Mouse (Mus musculus): ENCODE measurements around the gene Plvap. TPM values are rescaled to one million over a fixed set of nuclear protein-coding genes. Genes with fewer than 3 reads are reported as not detected.

Gene Plvap
- polyA plus RNA-seq, 1 experiment from 2014 or later: 6.8 TPM

GRCm38 (mm10) chr8:71550754-71551153, 39.2 kb upstream of the Plvap start:
- Histone ChIP-seq H3K36me3 (ENCODE audit: control insufficient read depth, insufficient read depth, low read length) (peaks cover 23% of the 10 kb centered on the region), H3K27me3 (replicated peaks; ENCODE audit: control insufficient read depth, insufficient read depth, low read length) (peaks cover 5% of the 10 kb centered on the region; the same call in 1 of the 2 replicates), H3K9ac (ENCODE audit: low read length) (no peak overlapping the region), H3K9me3 (replicated peaks; ENCODE audit: control insufficient read depth, low read length) (no peaks in the 10 kb centered on the region), H3K27ac (ENCODE audit: low read depth, low read length) (no peak overlapping the region), H3K4me1 (ENCODE audit: control insufficient read depth, insufficient read depth, low read length) (no peaks in the 10 kb centered on the region), H3K4me2 (ENCODE audit: low read length) (no peak overlapping the region), H3K4me3 (ENCODE audit: low read depth, low read length) (no peak overlapping the region)
- no peak for DNase-seq (ENCODE audit: low spot score)
- WGBS: 74% methylated on average over 7 of the region's 7 CpGs
- ATAC-seq: no peak

- DNase-seq (ENCODE audit: low spot score): no peak
- Histone ChIP-seq H3K27ac (ENCODE audit: low read depth, low read length) (no peak overlapping the region), H3K4me1 (ENCODE audit: control insufficient read depth, insufficient read depth, low read length) (peaks cover 4% of the 10 kb centered on the region; the same call in 1 of the 2 replicates), H3K4me2 (ENCODE audit: low read length) (no peak overlapping the region), H3K36me3 (ENCODE audit: control insufficient read depth, insufficient read depth, low read length) (peaks cover 27% of the 10 kb centered on the region), H3K27me3 (replicated peaks; ENCODE audit: control insufficient read depth, insufficient read depth, low read length) (no peaks in the 10 kb centered on the region), H3K9ac (ENCODE audit: low read length) (no peak overlapping the region), H3K4me3 (ENCODE audit: low read depth, low read length) (no peak overlapping the region), H3K9me3 (replicated peaks; ENCODE audit: control insufficient read depth, low read length) (no peaks in the 10 kb centered on the region)
- no peak for ATAC-seq
- 81% methylated on average over 7 of the region's 7 CpGs for WGBS
Measured at GRCm38 (mm10) chr8:71547590-71547989, 36.0 kb upstream of the Plvap start.

- H3K9ac ChIP-seq (ENCODE audit: low read length): no peak overlapping the region
- WGBS: 91% methylated on average over 11 of the region's 11 CpGs
- ATAC-seq: no peak
- H3K36me3 ChIP-seq (ENCODE audit: control insufficient read depth, insufficient read depth, low read length): peaks cover 27% of the 10 kb centered on the region
- no peak overlapping the region for H3K4me3 ChIP-seq (ENCODE audit: low read depth, low read length)
- H3K9me3 ChIP-seq (replicated peaks; ENCODE audit: control insufficient read depth, low read length): no peaks in the 10 kb centered on the region
- no peak overlapping the region for H3K27ac ChIP-seq (ENCODE audit: low read depth, low read length)
- DNase-seq (ENCODE audit: low spot score): no peak
- no peak overlapping the region for H3K4me2 ChIP-seq (ENCODE audit: low read length)
- H3K27me3 ChIP-seq (replicated peaks; ENCODE audit: control insufficient read depth, insufficient read depth, low read length): no peaks in the 10 kb centered on the region
- H3K4me1 ChIP-seq (ENCODE audit: control insufficient read depth, insufficient read depth, low read length): peaks cover 4% of the 10 kb centered on the region; the same call in 1 of the 2 replicates
Measured at GRCm38 (mm10) chr8:71545053-71545452, 33.5 kb upstream of the Plvap start.

DNA sequence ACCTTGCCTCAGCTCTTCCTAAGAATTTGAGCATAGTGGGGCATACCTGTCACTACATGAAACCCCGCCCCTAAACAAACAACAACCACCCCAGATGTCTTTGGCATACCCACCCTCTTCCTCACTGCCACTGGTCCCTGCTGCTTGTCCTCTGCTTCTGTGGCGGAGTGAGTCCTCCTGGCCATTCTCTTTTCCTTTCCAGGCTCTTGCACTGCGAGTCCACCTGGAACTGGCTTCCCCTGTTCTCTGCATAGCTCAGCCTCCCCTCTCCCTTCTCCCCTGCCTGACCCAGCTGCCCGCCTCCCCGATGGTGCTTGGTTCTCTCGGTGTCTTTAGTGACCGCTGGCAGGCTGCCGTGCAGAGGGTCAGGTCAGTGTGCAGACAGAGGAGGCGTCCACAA, 32.2 kb upstream of the Plvap start:
- Histone ChIP-seq H3K27ac (ENCODE audit: low read depth, low read length) (no peak overlapping the region), H3K4me3 (ENCODE audit: low read depth, low read length) (peak overlapping the region; percentile 77; the same call in 1 of the 2 replicates), H3K4me1 (ENCODE audit: control insufficient read depth, insufficient read depth, low read length) (peaks cover 4% of the 10 kb centered on the region; the same call in 1 of the 2 replicates), H3K9me3 (replicated peaks; ENCODE audit: control insufficient read depth, low read length) (no peaks in the 10 kb centered on the region), H3K4me2 (ENCODE audit: low read length) (peak overlapping the region; percentile 90), H3K36me3 (ENCODE audit: control insufficient read depth, insufficient read depth, low read length) (peaks cover 24% of the 10 kb centered on the region), H3K27me3 (replicated peaks; ENCODE audit: control insufficient read depth, insufficient read depth, low read length) (no peaks in the 10 kb centered on the region), H3K9ac (ENCODE audit: low read length) (peak overlapping the region; percentile 86; the same call in 1 of the 2 replicates)
- ATAC-seq: no peak
- DNase-seq (ENCODE audit: low spot score): no peak
- WGBS: 90% methylated on average over 9 of the region's 9 CpGs

DNA sequence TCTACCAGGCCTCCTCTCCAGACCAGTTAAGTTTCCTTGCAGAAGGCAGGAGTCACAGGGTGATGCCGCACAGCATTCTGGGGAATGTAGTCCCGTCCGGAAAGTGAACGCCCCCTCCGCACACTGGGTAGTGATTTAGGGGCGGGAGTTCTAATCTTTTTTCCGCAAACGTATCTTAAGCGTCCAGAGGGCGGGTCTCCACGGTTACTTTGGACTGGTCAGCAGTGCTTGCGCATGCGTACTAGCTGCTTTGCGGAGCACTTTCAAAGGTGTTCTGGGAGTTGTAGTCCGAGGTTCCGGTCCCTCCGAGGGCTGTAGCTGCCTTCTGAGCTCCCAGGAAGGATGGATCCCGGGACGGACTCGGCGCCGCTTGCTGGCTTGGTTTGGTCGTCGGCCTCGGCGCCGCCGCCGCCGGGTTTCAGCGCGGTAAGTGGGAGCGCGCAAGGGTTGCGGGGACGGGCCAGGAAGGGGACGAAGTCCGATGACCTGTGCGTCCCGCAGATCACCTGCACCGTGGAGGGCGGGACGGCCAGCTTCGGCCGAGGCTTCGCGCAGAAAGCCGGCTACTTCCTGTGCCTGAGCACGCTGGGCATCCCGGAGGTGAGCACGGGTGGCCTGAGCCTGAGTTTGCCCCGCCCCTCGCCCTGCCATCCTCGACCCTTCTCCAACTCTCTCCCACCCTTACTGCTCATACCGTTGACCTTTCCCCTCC, 31.2 kb upstream of the Plvap start, which contains the start of gene Mvb12a:
TSS of gene Mvb12a (plus strand) at position 291 of the 712 bp plus-strand sequence.
- WGBS: under 1% methylated on average over 55 of the region's 55 CpGs
- peaks cover 21% of the 10 kb centered on the region for H3K36me3 ChIP-seq (ENCODE audit: control insufficient read depth, insufficient read depth, low read length)
- H3K27me3 ChIP-seq (replicated peaks; ENCODE audit: control insufficient read depth, insufficient read depth, low read length): peaks cover 3% of the 10 kb centered on the region; the same call in 1 of the 2 replicates
- H3K9me3 ChIP-seq (replicated peaks; ENCODE audit: control insufficient read depth, low read length): no peaks in the 10 kb centered on the region
- peaks cover 4% of the 10 kb centered on the region; the same call in 1 of the 2 replicates for H3K4me1 ChIP-seq (ENCODE audit: control insufficient read depth, insufficient read depth, low read length)
- peak; percentile 100 for DNase-seq (ENCODE audit: low spot score)
- H3K4me3 ChIP-seq (ENCODE audit: low read depth, low read length): peak within 1 kb of the TSS; percentile 77
- ATAC-seq: peak; percentile 97
- peak within 1 kb of the TSS; percentile 90 for H3K4me2 ChIP-seq (ENCODE audit: low read length)
- H3K27ac ChIP-seq (ENCODE audit: low read depth, low read length): no peak within 1 kb of the TSS
- H3K9ac ChIP-seq (ENCODE audit: low read length): peak within 1 kb of the TSS; percentile 86

DNA sequence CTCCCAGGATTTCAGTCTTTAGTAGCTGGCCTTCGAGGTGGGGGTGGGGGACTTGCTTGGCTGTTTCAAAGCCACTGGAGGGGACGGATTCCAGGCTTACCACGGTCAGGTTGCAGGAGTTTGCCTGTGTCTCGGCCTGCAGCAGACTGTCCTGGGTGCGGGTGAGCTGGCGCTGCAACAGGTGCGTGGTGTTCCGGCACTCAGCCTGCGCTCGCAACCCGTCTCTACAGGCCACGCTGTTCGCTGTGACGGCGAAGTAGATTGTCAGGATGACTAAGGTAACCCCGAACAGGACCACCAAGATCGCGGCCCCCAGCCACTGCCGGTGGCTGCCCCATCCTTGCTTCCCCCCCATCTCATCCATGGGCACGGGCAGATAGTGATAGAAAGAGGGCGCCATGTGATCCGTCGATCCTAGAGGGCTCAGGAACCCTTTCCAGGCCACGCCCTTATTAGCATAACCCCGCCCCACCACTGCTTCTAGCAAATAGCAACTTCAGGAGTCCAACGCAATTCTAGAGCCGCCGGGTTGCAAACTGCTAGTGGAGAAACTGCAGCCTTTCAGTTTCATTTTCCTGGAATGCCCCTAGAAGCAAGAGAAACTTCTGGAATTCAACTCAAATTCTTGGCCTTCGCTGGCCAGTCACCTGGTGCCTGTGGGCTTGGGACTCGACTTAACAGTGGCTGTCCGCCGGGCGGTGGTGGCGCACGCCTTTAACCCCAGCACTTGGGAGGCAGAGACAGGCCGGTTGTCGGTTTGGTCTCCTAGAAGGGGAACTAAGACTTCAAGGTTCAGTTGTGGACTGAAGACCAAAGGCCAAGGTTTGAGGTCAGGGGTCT, 25.7 kb upstream of the Plvap start, which contains the start of gene Bst2:
TSS of gene Bst2 (minus strand) at position 429 of the 840 bp plus-strand sequence.
- peak; percentile 47; the same call in 1 of the 2 replicates for ATAC-seq
- Histone ChIP-seq H3K9me3 (replicated peaks; ENCODE audit: control insufficient read depth, low read length) (no peaks in the 10 kb centered on the region), H3K27me3 (replicated peaks; ENCODE audit: control insufficient read depth, insufficient read depth, low read length) (peaks cover 11% of the 10 kb centered on the region), H3K36me3 (ENCODE audit: control insufficient read depth, insufficient read depth, low read length) (no peaks in the 10 kb centered on the region), H3K4me1 (ENCODE audit: control insufficient read depth, insufficient read depth, low read length) (no peaks in the 10 kb centered on the region), H3K4me2 (ENCODE audit: low read length) (peak within 1 kb of the TSS; percentile 47), H3K4me3 (ENCODE audit: low read depth, low read length) (peak within 1 kb of the TSS; percentile 21), H3K27ac (ENCODE audit: low read depth, low read length) (no peak within 1 kb of the TSS), H3K9ac (ENCODE audit: low read length) (peak within 1 kb of the TSS; percentile 32; the same call in 1 of the 2 replicates)
- DNase-seq (ENCODE audit: low spot score): peak; percentile 78
- WGBS: 3% methylated on average over 37 of the region's 37 CpGs

- Histone ChIP-seq H3K27me3 (replicated peaks; ENCODE audit: control insufficient read depth, insufficient read depth, low read length) (peaks cover 11% of the 10 kb centered on the region), H3K36me3 (ENCODE audit: control insufficient read depth, insufficient read depth, low read length) (no peaks in the 10 kb centered on the region)
- no peak for ATAC-seq
Measured at GRCm38 (mm10) chr8:71535663-71536062, 24.1 kb upstream of the Plvap start.

DNA sequence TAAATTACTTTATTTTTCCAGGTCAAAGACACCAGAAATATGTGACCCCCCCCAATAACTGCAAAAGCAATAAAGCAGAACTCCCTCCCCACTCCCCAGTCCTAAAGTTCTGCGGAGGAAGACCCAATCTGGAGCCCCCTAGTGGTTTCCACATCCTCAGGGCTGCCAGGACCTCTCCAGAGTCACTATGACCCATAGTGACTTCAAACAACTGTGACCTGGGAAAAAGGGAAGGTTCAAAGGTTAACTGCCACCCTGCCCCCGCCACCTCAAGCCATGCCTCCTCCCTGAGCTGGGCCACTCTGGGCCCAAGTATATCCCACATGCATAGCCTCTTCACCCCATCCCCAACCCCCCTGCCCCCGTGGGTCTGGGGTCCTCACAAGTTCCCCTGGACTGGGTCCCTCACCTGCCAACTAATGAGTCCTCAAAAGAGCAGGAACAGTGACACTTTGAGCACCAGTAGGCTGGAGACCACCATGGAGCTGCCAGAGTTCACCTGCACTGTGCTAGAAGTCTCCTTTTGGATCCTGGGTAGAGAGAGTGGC, 22.8 kb upstream of the Plvap start:
- H3K9ac ChIP-seq (ENCODE audit: low read length): no peak overlapping the region
- ATAC-seq (no peak), DNase-seq (ENCODE audit: low spot score) (no peak)
- no peak overlapping the region for H3K4me3 ChIP-seq (ENCODE audit: low read depth, low read length)
- H3K9me3 ChIP-seq (replicated peaks; ENCODE audit: control insufficient read depth, low read length): no peaks in the 10 kb centered on the region
- H3K36me3 ChIP-seq (ENCODE audit: control insufficient read depth, insufficient read depth, low read length): no peaks in the 10 kb centered on the region
- H3K4me1 ChIP-seq (ENCODE audit: control insufficient read depth, insufficient read depth, low read length): no peaks in the 10 kb centered on the region
- H3K27me3 ChIP-seq (replicated peaks; ENCODE audit: control insufficient read depth, insufficient read depth, low read length): peaks cover 11% of the 10 kb centered on the region
- no peak overlapping the region for H3K27ac ChIP-seq (ENCODE audit: low read depth, low read length)
- no peak overlapping the region for H3K4me2 ChIP-seq (ENCODE audit: low read length)
- WGBS: 44% methylated on average over 3 of the region's 3 CpGs

More at GRCm38 (mm10) chr8:71535663-71536062, 24.1 kb upstream of the Plvap start:
- Histone ChIP-seq H3K27ac (ENCODE audit: low read depth, low read length) (no peak overlapping the region), H3K4me1 (ENCODE audit: control insufficient read depth, insufficient read depth, low read length) (no peaks in the 10 kb centered on the region), H3K9me3 (replicated peaks; ENCODE audit: control insufficient read depth, low read length) (no peaks in the 10 kb centered on the region), H3K4me2 (ENCODE audit: low read length) (no peak overlapping the region), H3K4me3 (ENCODE audit: low read depth, low read length) (no peak overlapping the region), H3K9ac (ENCODE audit: low read length) (no peak overlapping the region)
- WGBS: 64% methylated on average over 5 of the region's 5 CpGs
- DNase-seq (ENCODE audit: low spot score): no peak
